Mouse (Mus musculus) C2C12 (cell line): ENCODE measurements at regions not wholly inside any gene's neighbourhood (a gene's known extent, or its start where the extent isn't known, plus 50 kb on each side); places are given as distances from the start of the nearest gene placed in this dataset.

Experiments
- H3K27me3 ChIP-seq: one replicate; pipeline ENCODE4 v1.6.1; 2011; ENCODE audit not compliant: control insufficient read depth, insufficient read depth, insufficient read length
- H3K36me3 ChIP-seq: one replicate; pipeline ENCODE4 v1.6.1; 2011; ENCODE audit not compliant: control insufficient read depth, insufficient read depth
- H3K4me3 ChIP-seq: one replicate; pipeline ENCODE4 v1.5.1; 2011; ENCODE audit warnings: mild to moderate bottlenecking, control low read depth; ENCODE audit not compliant: poor library complexity, insufficient read depth, severe bottlenecking
- H3K79me2 ChIP-seq: one replicate; pipeline ENCODE4 v1.6.1; 2011; ENCODE audit not compliant: control insufficient read depth, insufficient read depth
- H3K79me3 ChIP-seq: one replicate; pipeline ENCODE4 v1.6.1; 2011; ENCODE audit warnings: low read depth, control low read depth
- H3ac ChIP-seq: one replicate; pipeline ENCODE3; 2011; ENCODE audit warnings: low read depth; ENCODE audit not compliant: control insufficient read depth, insufficient read length
- CEBPB ChIP-seq: IDR thresholded peaks from one replicate; pipeline ENCODE4 v1.6.1; 2011; ENCODE audit warnings: low read depth, mild to moderate bottlenecking, control low read depth, moderate library complexity
- CTCF ChIP-seq: IDR thresholded peaks from one replicate; pipeline ENCODE4 v1.5.1; 2011; ENCODE audit not compliant: control insufficient read depth, insufficient read depth, insufficient read length
- FOSL1 ChIP-seq: IDR thresholded peaks from one replicate; pipeline ENCODE4 v1.8.0; 2011; ENCODE audit warnings: mild to moderate bottlenecking, low read length; ENCODE audit not compliant: poor library complexity, insufficient read depth, severe bottlenecking
- MAX ChIP-seq: IDR thresholded peaks from one replicate; pipeline ENCODE4 v1.6.1; 2011; ENCODE audit warnings: mild to moderate bottlenecking, control low read depth
- MYOD1 ChIP-seq: IDR thresholded peaks from one replicate; pipeline ENCODE4 v1.6.1; 2011; ENCODE audit warnings: low read depth; ENCODE audit not compliant: control insufficient read depth, insufficient read length
- MYOG ChIP-seq: IDR thresholded peaks from one replicate; pipeline ENCODE4 v1.6.1; 2011; ENCODE audit not compliant: control insufficient read depth, insufficient read length; ENCODE audit errors: extremely low read depth
- USF1 ChIP-seq: IDR thresholded peaks from one replicate; pipeline ENCODE4 v1.6.1; 2011; ENCODE audit warnings: low read depth, mild to moderate bottlenecking, control low read depth, moderate library complexity

DNA sequence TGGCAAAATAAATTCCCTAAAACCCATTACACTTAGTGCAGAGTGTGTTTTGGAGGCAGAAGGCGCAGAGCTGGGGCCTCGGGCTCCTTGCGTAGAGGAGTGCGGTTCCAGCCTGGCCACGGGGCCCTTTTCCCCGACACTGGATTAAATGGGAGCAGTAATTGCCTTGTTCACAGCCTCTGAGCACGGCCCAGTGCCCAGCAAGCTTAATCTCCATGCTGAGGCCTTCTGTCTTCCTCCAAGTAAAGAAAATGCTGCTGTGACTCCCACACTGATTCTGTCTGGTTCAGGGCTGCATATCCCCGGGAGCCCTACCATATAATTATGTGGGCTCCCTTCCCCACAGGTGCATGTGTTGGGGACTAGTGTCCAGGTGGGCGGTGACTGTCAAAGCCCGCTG is 107.5 kb downstream of the Kif26a start:
- TF ChIP-seq CEBPB = no peak
- no peak for TF ChIP-seq USF1
- TF ChIP-seq MAX = no peak
- TF ChIP-seq MYOD1 = no peak
- no peak for TF ChIP-seq FOSL1
- TF ChIP-seq CTCF = no peak
- TF ChIP-seq MYOG = no peak
- Histone ChIP-seq H3K27me3 (peaks cover 51% of the 10 kb centered on the region), H3K79me2 (no peaks in the 10 kb centered on the region)

GRCm38 (mm10) chr12:112255223-112255622 is 109.2 kb downstream of the Kif26a start:
- Histone ChIP-seq H3K79me3 (no peaks in the 10 kb centered on the region), H3K36me3 (no peaks in the 10 kb centered on the region), H3K27me3 (peaks cover 44% of the 10 kb centered on the region), H3K4me3 (no peak overlapping the region), H3K79me2 (no peaks in the 10 kb centered on the region), H3ac (no peak overlapping the region)
- TF ChIP-seq MYOD1 (peak; percentile 64), USF1 (no peak)

More for the DNA sequence above, 107.5 kb downstream of the Kif26a start:
- no peak overlapping the region for H3ac ChIP-seq
- no peaks in the 10 kb centered on the region for H3K79me3 ChIP-seq
- H3K36me3 ChIP-seq = no peaks in the 10 kb centered on the region
- no peak overlapping the region for H3K4me3 ChIP-seq

DNA sequence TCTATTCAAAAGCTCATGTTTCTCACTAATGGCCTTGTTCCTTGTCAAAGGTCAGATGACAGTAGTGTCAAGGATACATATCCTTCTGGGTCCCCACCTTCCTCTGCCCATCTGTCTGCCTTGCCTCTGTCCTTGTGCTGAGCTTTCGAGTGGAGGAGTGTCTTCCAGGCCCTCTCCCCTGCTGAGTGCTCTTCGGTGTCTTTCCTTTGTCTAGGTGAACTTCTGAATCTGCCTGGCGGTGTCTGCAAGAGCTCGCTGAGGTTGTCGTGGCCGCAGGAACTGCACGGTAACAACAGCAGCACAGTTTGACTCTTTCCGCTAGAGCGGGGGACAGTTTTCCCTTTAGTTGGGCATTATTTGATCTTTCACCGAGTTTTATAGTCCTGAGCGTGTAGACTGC is 111.7 kb downstream of the Kif26a start:
- no peaks in the 10 kb centered on the region for H3K36me3 ChIP-seq
- H3K79me3 ChIP-seq = no peaks in the 10 kb centered on the region
- H3K27me3 ChIP-seq = peaks cover 35% of the 10 kb centered on the region
- no peak overlapping the region for H3K4me3 ChIP-seq
- H3K79me2 ChIP-seq = no peaks in the 10 kb centered on the region
- H3ac ChIP-seq = no peak overlapping the region
- TF ChIP-seq MAX = no peak
- TF ChIP-seq USF1 = no peak
- no peak for TF ChIP-seq FOSL1
- no peak for TF ChIP-seq MYOG
- TF ChIP-seq CTCF = no peak
- no peak for TF ChIP-seq CEBPB
- no peak for TF ChIP-seq MYOD1

GRCm38 (mm10) chr12:112263283-112264056 is 117.5 kb downstream of the Kif26a start:
- H3K4me3 ChIP-seq = no peak overlapping the region
- peaks cover 48% of the 10 kb centered on the region for H3K27me3 ChIP-seq
- H3ac ChIP-seq = no peak overlapping the region
- no peaks in the 10 kb centered on the region for H3K79me3 ChIP-seq
- no peaks in the 10 kb centered on the region for H3K79me2 ChIP-seq
- no peaks in the 10 kb centered on the region for H3K36me3 ChIP-seq
- TF ChIP-seq MYOD1 (no peak), MYOG (no peak), FOSL1 (no peak), CEBPB (no peak), MAX (no peak), USF1 (no peak), CTCF (no peak)

DNA sequence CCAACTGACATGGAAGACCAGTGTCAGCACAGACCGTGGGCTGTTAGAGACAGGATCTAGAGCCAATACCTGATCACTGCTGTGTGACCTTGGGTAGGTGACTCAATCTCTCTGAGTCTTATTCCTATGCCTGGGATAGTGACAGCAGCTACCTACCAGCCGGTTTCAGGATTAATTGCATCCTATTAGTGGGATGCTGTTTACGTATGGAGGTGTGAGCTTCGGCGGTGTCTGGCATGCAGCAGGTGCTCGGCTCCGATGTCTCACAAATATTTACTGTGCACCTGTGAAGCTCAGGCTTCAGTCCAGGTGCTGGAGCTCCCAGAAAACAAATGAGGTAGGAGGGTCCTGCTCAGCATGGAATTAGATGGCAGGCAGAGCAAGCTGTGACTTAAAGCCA is 118.2 kb downstream of the Kif26a start:
- no peaks in the 10 kb centered on the region for H3K36me3 ChIP-seq
- TF ChIP-seq MAX (no peak), MYOG (no peak), MYOD1 (no peak), FOSL1 (no peak), CEBPB (no peak), USF1 (no peak), CTCF (no peak)
- no peaks in the 10 kb centered on the region for H3K79me2 ChIP-seq
- no peaks in the 10 kb centered on the region for H3K79me3 ChIP-seq
- no peak overlapping the region for H3K4me3 ChIP-seq
- H3ac ChIP-seq = no peak overlapping the region
- H3K27me3 ChIP-seq = peaks cover 48% of the 10 kb centered on the region

- H3K79me3 ChIP-seq = no peaks in the 10 kb centered on the region
- H3K27me3 ChIP-seq = peaks cover 43% of the 10 kb centered on the region
- H3ac ChIP-seq = no peak overlapping the region
- H3K36me3 ChIP-seq = no peaks in the 10 kb centered on the region
- H3K4me3 ChIP-seq = no peak overlapping the region
- TF ChIP-seq MYOG (no peak), MYOD1 (no peak), CEBPB (no peak), FOSL1 (no peak), USF1 (no peak), MAX (no peak), CTCF (no peak)
- H3K79me2 ChIP-seq = no peaks in the 10 kb centered on the region
These were observed 119.4 kb downstream of the Kif26a start for GRCm38 (mm10) chr12:112265289-112265969.
